Mouse (Mus musculus) heart, adult 2 months (tissue): Measurements from ENCODE around the gene Vps41. TPM values are rescaled to one million over a fixed set of nuclear protein-coding genes. Genes with fewer than 3 reads are reported as not detected.

Source experiments
- DNase-seq, 2 experiments: peaks; one replicate each; pipeline ENCODE4 v3.0.0; 2021
- H3K27ac ChIP-seq: fragments of 200-600 bp; 2 replicates; pipeline ENCODE4 v1.8.1; 2022
- H3K27me3 ChIP-seq: fragments of 200-500 bp; 2 replicates; pipeline ENCODE4 v1.6.1; 2012; ENCODE audit warnings: mild to moderate bottlenecking, low read length, inconsistent platforms, mixed read lengths; ENCODE audit not compliant: control insufficient read depth, insufficient read depth
- H3K36me3 ChIP-seq: fragments of 200-500 bp; 2 replicates; pipeline ENCODE4 v1.6.1; 2012; ENCODE audit warnings: low read length, inconsistent platforms; ENCODE audit not compliant: control insufficient read depth, insufficient read depth
- H3K4me1 ChIP-seq: fragments of 200-500 bp; 2 replicates; pipeline ENCODE4 v1.6.1; 2011; ENCODE audit warnings: low read length; ENCODE audit not compliant: control insufficient read depth, insufficient read depth
- H3K4me3 ChIP-seq: fragments of 200-600 bp; 2 replicates; pipeline ENCODE4 v1.8.1; 2022
- H3K79me2 ChIP-seq: fragments of 200-500 bp; replicated peaks from 2 replicates; pipeline ENCODE4 v1.6.1; 2012; ENCODE audit warnings: mild to moderate bottlenecking, inconsistent platforms, low read length, moderate library complexity, mixed read lengths; ENCODE audit not compliant: control insufficient read depth, insufficient read depth
- H3K9ac ChIP-seq: fragments of 200-500 bp; 2 replicates; pipeline ENCODE4 v1.6.1; 2012; ENCODE audit warnings: low read depth, mild to moderate bottlenecking, control low read depth, inconsistent platforms, low read length, mixed read lengths
- CTCF ChIP-seq: fragments of 200-600 bp; IDR thresholded peaks from 2 replicates; pipeline ENCODE4 v1.8.1; 2022; ENCODE audit warnings: antibody characterized with exemption, mild to moderate bottlenecking, moderate library complexity
- EP300 ChIP-seq: fragments of 200-500 bp; IDR thresholded peaks from 2 replicates; pipeline ENCODE4 v1.6.1; 2011; ENCODE audit warnings: low read depth, low read length, control low read depth; ENCODE audit not compliant: insufficient read depth
- POLR2A ChIP-seq: fragments of 200-500 bp; IDR thresholded peaks from 2 replicates; pipeline ENCODE4 v1.6.1; 2011; ENCODE audit warnings: mild to moderate bottlenecking, low read depth, low read length, control low read depth; ENCODE audit not compliant: insufficient read depth
- WGBS: fragments of 180-500 bp; shearing (Covaris S2); methylation state at CpG from one replicate; pipeline ENCODE4 v1.1.7; 2018; 5-methylcytosine and 5-hydroxymethylcytosine counted together
- intact Hi-C: fragments of 180-260 bp; cut with DNase I; formaldehyde crosslinking; loops from one replicate; pipeline ENCODE4 v1.15.1; 2025
- polyA plus RNA-seq: library from polyadenylated mRNA; depleted of rRNA; stranded (reverse); fragments of >200 nt; gene quantifications from 2 replicates; pipeline ENCODE4 v1.2.3, GENCODE M21; 2012
- total RNA-seq, 2 experiments: library from RNA; stranded (reverse); gene quantifications; 2 replicates each; pipeline ENCODE4 v1.2.3; 2021

Gene Vps41
- total and polyA plus RNA-seq, 3 experiments, result 13.9 to 31.3 (median 28.2) TPM

DNA sequence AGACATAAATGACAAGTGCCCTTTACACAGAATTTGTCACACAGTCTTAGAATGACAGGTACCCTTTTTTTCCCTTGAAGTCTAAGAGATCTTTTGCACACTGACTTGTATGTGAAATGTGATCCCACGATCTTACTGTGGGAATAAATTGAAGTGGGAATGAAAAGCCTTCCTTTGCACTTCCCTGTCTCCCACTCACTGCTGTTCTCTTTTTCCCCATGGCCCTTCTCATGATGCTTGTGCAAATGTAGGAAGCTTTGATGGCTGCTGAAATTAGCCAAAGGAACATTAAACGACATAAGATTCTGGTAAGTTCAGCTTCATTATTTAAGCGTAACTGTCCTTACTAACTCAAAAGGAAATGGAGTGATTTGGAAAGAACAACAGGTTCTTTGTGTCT is 113.4 kb downstream of the Vps41 start:
- no peaks in the 10 kb centered on the region for H3K4me1 ChIP-seq
- H3K27ac ChIP-seq, result no peak overlapping the region
- TF ChIP-seq POLR2A (no peak), EP300 (no peak), CTCF (no peak)
- no peaks in the 10 kb centered on the region for H3K27me3 ChIP-seq
- H3K36me3 ChIP-seq, result no peaks in the 10 kb centered on the region
- H3K9ac ChIP-seq, result no peak overlapping the region
- no peak overlapping the region for H3K4me3 ChIP-seq
- H3K79me2 ChIP-seq, result no peaks in the 10 kb centered on the region
- intact Hi-C loops, result no loop called here
- 84% methylated on average over 3 of the region's 3 CpGs for WGBS
- no peak for DNase-seq

DNA sequence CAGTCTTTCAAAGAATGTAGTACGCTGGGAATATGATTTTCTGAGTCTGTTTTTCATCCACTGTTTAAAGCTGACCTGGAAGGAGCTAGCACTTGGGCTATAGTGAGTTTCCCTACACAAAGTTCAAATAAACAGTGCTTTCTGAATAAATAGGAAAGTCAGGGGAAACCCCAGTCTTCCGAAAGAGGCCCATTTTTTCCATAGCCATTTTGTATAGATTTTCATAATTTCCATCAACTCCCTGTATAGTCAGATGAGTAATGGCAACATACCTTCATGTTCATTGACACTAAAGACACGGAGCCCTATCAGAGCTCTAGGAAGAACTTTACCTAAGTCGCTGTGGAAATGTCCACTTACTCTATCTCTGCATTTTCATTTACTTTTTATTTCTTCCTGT is 122.1 kb downstream of the Vps41 start:
- DNase-seq, result no peak
- no peak overlapping the region for H3K27ac ChIP-seq
- H3K4me1 ChIP-seq, result no peaks in the 10 kb centered on the region
- WGBS, result 94% methylated on average over 4 of the region's 4 CpGs
- intact Hi-C loops, result no loop called here
- no peak overlapping the region for H3K9ac ChIP-seq
- no peaks in the 10 kb centered on the region for H3K79me2 ChIP-seq
- no peaks in the 10 kb centered on the region for H3K27me3 ChIP-seq
- no peak overlapping the region for H3K4me3 ChIP-seq
- TF ChIP-seq POLR2A (no peak), EP300 (no peak), CTCF (no peak)
- H3K36me3 ChIP-seq, result no peaks in the 10 kb centered on the region

DNA sequence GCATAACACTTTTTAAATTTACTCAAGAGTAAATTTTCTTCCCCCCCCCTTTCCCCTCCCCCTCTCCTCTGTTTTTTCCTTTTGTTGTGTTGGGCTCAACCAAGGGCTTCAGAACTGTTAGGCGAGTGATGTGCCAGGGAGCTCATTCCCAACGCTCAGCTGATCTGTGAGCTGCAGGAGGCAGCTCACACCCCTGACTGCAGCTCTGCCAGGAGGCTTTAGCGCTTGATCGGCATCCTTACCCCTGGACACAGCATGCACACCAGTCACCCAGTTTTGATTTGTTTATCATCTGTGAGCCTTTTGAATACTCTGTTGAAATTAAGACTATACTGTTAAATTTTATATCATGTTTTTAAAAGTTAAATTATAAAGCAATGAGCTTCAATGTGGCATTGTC is 123.3 kb downstream of the Vps41 start:
- no peaks in the 10 kb centered on the region for H3K4me1 ChIP-seq
- intact Hi-C loops, result no loop called here
- H3K4me3 ChIP-seq, result no peak overlapping the region
- no peaks in the 10 kb centered on the region for H3K79me2 ChIP-seq
- H3K36me3 ChIP-seq, result no peaks in the 10 kb centered on the region
- TF ChIP-seq EP300, result no peak
- no peak for DNase-seq
- no peak overlapping the region for H3K27ac ChIP-seq
- 74% methylated on average over 4 of the region's 4 CpGs for WGBS
- no peaks in the 10 kb centered on the region for H3K27me3 ChIP-seq
- no peak overlapping the region for H3K9ac ChIP-seq

DNA sequence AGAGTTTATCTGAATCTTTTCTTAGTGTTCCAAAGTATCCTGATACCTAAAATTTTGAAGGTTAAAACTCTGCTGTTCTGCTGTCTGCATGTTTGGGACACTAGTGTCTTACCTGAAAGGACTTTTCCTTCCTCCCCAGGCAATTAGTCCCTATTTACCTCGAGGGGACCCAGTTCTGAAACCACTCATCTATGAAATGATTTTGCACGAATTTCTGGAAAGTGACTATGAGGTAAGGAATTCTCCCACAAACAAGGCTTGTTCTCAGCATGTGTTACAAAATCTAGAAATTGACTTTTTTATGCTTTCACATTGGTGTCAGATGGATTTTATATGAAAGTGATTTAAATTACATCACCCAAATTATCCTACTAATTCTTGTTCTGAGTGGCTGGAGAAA is 123.9 kb downstream of the Vps41 start:
- no peak for TF ChIP-seq EP300
- no peak for TF ChIP-seq CTCF
- no peak for TF ChIP-seq POLR2A
- H3K27me3 ChIP-seq, result no peaks in the 10 kb centered on the region
- H3K27ac ChIP-seq, result no peak overlapping the region
- WGBS, result 71% methylated on average over 2 of the region's 2 CpGs
- no peak overlapping the region for H3K4me3 ChIP-seq
- intact Hi-C loops, result no loop called here
- no peaks in the 10 kb centered on the region for H3K36me3 ChIP-seq
- H3K9ac ChIP-seq, result no peak overlapping the region
- no peaks in the 10 kb centered on the region for H3K4me1 ChIP-seq
- no peak for DNase-seq
- H3K79me2 ChIP-seq, result no peaks in the 10 kb centered on the region

DNA sequence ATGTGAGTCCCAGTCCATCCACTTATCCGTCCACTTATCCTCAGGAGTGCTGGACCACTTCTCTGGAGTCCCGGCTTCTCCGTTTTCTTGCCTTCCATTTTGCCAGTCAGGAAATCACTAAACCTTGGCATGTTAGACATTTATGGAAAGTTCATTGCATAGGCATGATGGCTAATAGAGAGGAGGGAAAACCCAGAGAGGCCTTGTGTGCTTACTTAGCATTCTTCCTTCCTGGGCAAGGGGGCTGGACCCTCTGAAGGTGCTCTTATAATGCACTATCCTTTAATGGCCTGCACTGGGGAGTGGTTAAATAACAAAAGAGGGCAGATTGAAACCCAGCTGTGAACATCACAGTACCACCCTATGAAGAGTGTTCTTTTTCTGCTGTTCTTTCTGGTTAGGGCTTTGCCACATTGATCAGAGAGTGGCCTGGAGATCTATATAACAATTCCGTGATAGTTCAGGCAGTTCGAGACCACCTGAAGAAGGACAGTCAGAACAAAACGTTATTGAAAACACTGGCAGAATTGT is 124.7 kb downstream of the Vps41 start:
- Histone ChIP-seq H3K9ac (no peak overlapping the region), H3K27ac (no peak overlapping the region), H3K4me3 (no peak overlapping the region), H3K4me1 (no peaks in the 10 kb centered on the region), H3K36me3 (no peaks in the 10 kb centered on the region; the same call in 1 of the 2 replicates), H3K27me3 (no peaks in the 10 kb centered on the region), H3K79me2 (no peaks in the 10 kb centered on the region)
- no peak for DNase-seq
- TF ChIP-seq CTCF, result no peak
- TF ChIP-seq POLR2A, result no peak
- TF ChIP-seq EP300, result no peak
- 94% methylated on average over 6 of the region's 6 CpGs for WGBS
- intact Hi-C loops, result no loop called here

DNA sequence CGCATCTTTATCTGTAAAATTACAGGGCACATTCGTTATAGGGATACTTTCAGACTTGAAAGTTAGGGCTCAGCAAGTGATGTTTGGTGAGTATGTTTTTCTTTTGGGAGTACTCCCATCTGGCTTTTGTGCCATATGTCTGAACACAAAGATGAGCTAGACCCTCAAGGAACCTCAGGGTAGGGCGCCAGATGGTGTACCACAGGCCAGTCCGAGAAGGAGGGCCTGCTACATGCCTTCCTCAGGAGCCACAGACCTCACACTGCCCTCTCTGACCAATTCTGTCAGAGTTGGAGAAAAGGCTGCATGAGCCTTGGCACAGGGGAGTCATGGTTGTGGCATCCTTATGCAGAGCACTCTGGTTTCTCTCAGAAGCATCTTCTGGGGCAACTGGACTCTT is 125.5 kb downstream of the Vps41 start:
- Histone ChIP-seq H3K36me3 (no peaks in the 10 kb centered on the region; the same call in 1 of the 2 replicates), H3K4me1 (no peaks in the 10 kb centered on the region), H3K27ac (no peak overlapping the region), H3K4me3 (no peak overlapping the region), H3K9ac (no peak overlapping the region), H3K27me3 (no peaks in the 10 kb centered on the region), H3K79me2 (no peaks in the 10 kb centered on the region)
- intact Hi-C loops, result no loop called here
- WGBS, result 86% methylated on average over 4 of the region's 4 CpGs
- TF ChIP-seq CTCF (no peak), POLR2A (no peak), EP300 (no peak)
- DNase-seq, result no peak
